Mouse (Mus musculus): ENCODE results near the gene Cd247.

Gene Cd247

GRCm38 (mm10) chr1:165768894-165769512 lies 19.5 kb upstream of the Cd247 start:
- CTCF ChIA-PET = interaction anchor here in 3 of 4 experiments (0.7 to 1.1 kb wide), 3 partner anchors 12 to 89 kb away, joined by 3 to 5 read pairs (median 4); no protein-coding TSS in a partner anchor
- POLR2A ChIA-PET = interaction anchor here in 2 of 4 experiments (0.7 to 1.3 kb wide), 5 partner anchors 135 to 1310 kb away, joined by 3 read pairs; partner anchors contain the start of gene Mpzl1 (in 1 of the 2)

- POLR2A ChIA-PET = interaction anchor here in 2 of 4 experiments (0.8 to 1.9 kb wide), 5 partner anchors 11 to 357 kb away, joined by 3 to 6 read pairs (median 3); partner anchors contain the start of genes Dcaf6 (in 1 of the 2), Dusp27 (in 1 of the 2) and Mpc2 (in 1 of the 2)
- CTCF ChIA-PET = interaction anchor here in 3 of 4 experiments (0.6 to 1.9 kb wide), 8 partner anchors 10 to 1843 kb away, joined by 3 to 12 read pairs (median 3); partner anchors contain the start of gene Mpc2 (in 1 of the 3)
Observed at GRCm38 (mm10) chr1:165770181-165770759, 18.2 kb upstream of the Cd247 start.

- ChIA-PET CTCF (interaction anchor here in 3 of 4 experiments (0.6 to 1.9 kb wide), 10 partner anchors 9 to 933 kb away, joined by 3 to 12 read pairs (median 4); partner anchors contain the start of gene Mpc2 (in 1 of the 3)), POLR2A (interaction anchor here (0.5 to 1.9 kb wide), 10 partner anchors 10 to 356 kb away, joined by 3 to 6 read pairs (median 4); partner anchors contain the start of genes Mpc2 (in 2 of the 4), Dcaf6 (in 1 of the 4), Dusp27 (in 1 of the 4) and Pou2f1 (in 1 of the 4))
Observed at GRCm38 (mm10) chr1:165771491-165771897, 17.0 kb upstream of the Cd247 start.

GRCm38 (mm10) chr1:165771998-165772397 lies 16.5 kb upstream of the Cd247 start:
- ChIA-PET CTCF (interaction anchor here in 2 of 4 experiments (1.0 to 1.9 kb wide), 2 partner anchors 8 to 9 kb away, joined by 5 to 12 read pairs; no protein-coding TSS in a partner anchor), POLR2A (interaction anchor here in 3 of 4 experiments (0.5 to 1.9 kb wide), 8 partner anchors 9 to 353 kb away, joined by 3 to 6 read pairs (median 4); partner anchors contain the start of genes Mpc2 (in 1 of the 3) and Pou2f1 (in 1 of the 3))

GRCm38 (mm10) chr1:165775518-165776294 lies 12.8 kb upstream of the Cd247 start:
- ChIA-PET POLR2A (no interaction called here), CTCF (interaction anchor here in 3 of 4 experiments (0.7 to 1.2 kb wide), 3 partner anchors 357 to 543 kb away, joined by 3 to 4 read pairs (median 3); no protein-coding TSS in a partner anchor)

GRCm38 (mm10) chr1:165779954-165780585 lies 8.4 kb upstream of the Cd247 start:
- ChIA-PET CTCF (interaction anchor here (0.5 to 2.3 kb wide), 62 partner anchors 9 to 544 kb away, joined by 3 to 20 read pairs (median 4); partner anchors contain the start of genes Creg1 (in 2 of the 4), Cd247 (in 1 of the 4) and Pou2f1 (in 1 of the 4)), POLR2A (interaction anchor here in 2 of 4 experiments (0.6 to 1.7 kb wide), 8 partner anchors 9 to 345 kb away, joined by 3 to 6 read pairs (median 4); partner anchors contain the start of gene Creg1 (in 1 of the 2))

GRCm38 (mm10) chr1:165780586-165781111 lies 7.8 kb upstream of the Cd247 start:
- ChIA-PET POLR2A (interaction anchor here in 2 of 4 experiments (0.6 to 1.7 kb wide), 5 partner anchors 9 to 344 kb away, joined by 3 to 6 read pairs (median 4); partner anchors contain the start of gene Creg1 (in 1 of the 2)), CTCF (interaction anchor here (0.5 to 2.3 kb wide), 60 partner anchors 8 to 544 kb away, joined by 3 to 20 read pairs (median 4); partner anchors contain the start of genes Creg1 (in 2 of the 4), Cd247 (in 1 of the 4) and Pou2f1 (in 1 of the 4))

GRCm38 (mm10) chr1:165781426-165781825 lies 7.1 kb upstream of the Cd247 start:
- CTCF ChIA-PET = interaction anchor here (0.7 to 2.3 kb wide), 7 partner anchors 10 to 379 kb away, joined by 3 to 20 read pairs (median 4); no protein-coding TSS in a partner anchor

GRCm38 (mm10) chr1:165781911-165782310 lies 6.6 kb upstream of the Cd247 start:
- ChIA-PET CTCF (interaction anchor here in 3 of 4 experiments (0.6 to 1.2 kb wide), 3 partner anchors 9 to 451 kb away, joined by 3 read pairs; no protein-coding TSS in a partner anchor), POLR2A (interaction anchor here in 1 of 4 experiments (1.7 kb wide), 1 partner anchor 11 kb away, joined by 6 read pairs; no protein-coding TSS in a partner anchor)

More at GRCm38 (mm10) chr1:165781426-165781825, 7.1 kb upstream of the Cd247 start:
- POLR2A ChIA-PET = interaction anchor here in 1 of 4 experiments (0.6 to 1.7 kb wide), 2 partner anchors 10 to 29 kb away, joined by 3 to 6 read pairs; no protein-coding TSS in a partner anchor

- CTCF ChIA-PET = no interaction called here
Observed at GRCm38 (mm10) chr1:165786296-165786695, 2.2 kb upstream of the Cd247 start.

GRCm38 (mm10) chr1:165789066-165789660 lies 682 bp downstream of the Cd247 start:
- CTCF ChIA-PET = interaction anchor here (0.6 to 3.4 kb wide), 4 partner anchors 8 to 238 kb away, joined by 3 to 15 read pairs (median 4); no protein-coding TSS in a partner anchor
- POLR2A ChIA-PET = interaction anchor here in 2 of 4 experiments (0.9 to 1.6 kb wide), 8 partner anchors 10 to 213 kb away, joined by 3 to 5 read pairs (median 4); partner anchors contain the start of genes Creg1 (in 1 of the 2) and Pou2f1 (in 1 of the 2)

More at GRCm38 (mm10) chr1:165786296-165786695, 2.2 kb upstream of the Cd247 start:
- POLR2A ChIA-PET = interaction anchor here in 1 of 4 experiments (0.6 kb wide), 1 partner anchor 137 kb away, joined by 7 read pairs; no protein-coding TSS in a partner anchor

GRCm38 (mm10) chr1:165789963-165790362 lies 1.5 kb downstream of the Cd247 start:
- POLR2A ChIA-PET = interaction anchor here in 2 of 4 experiments (0.9 to 1.6 kb wide), 6 partner anchors 10 to 213 kb away, joined by 3 to 5 read pairs (median 4); partner anchors contain the start of genes Creg1 (in 1 of the 2) and Pou2f1 (in 1 of the 2)
- CTCF ChIA-PET = interaction anchor here in 2 of 4 experiments (0.7 to 3.4 kb wide), 2 partner anchors 10 to 239 kb away, joined by 5 to 15 read pairs; no protein-coding TSS in a partner anchor

GRCm38 (mm10) chr1:165790461-165791210 lies 2.2 kb downstream of the Cd247 start:
- POLR2A ChIA-PET = interaction anchor here in 1 of 4 experiments (1.0 to 1.4 kb wide), 2 partner anchors 27 to 46 kb away, joined by 3 read pairs; partner anchors contain the start of gene Creg1
- CTCF ChIA-PET = interaction anchor here in 1 of 4 experiments (3.4 kb wide), 1 partner anchor 11 kb away, joined by 15 read pairs; no protein-coding TSS in a partner anchor

GRCm38 (mm10) chr1:165791411-165791810 lies 2.9 kb downstream of the Cd247 start:
- CTCF ChIA-PET = interaction anchor here in 1 of 4 experiments (3.4 kb wide), 1 partner anchor 11 kb away, joined by 15 read pairs; no protein-coding TSS in a partner anchor
- POLR2A ChIA-PET = interaction anchor here in 1 of 4 experiments (1.0 kb wide), 1 partner anchor 45 kb away, joined by 3 read pairs; no protein-coding TSS in a partner anchor

Data from embryonic stem cell, embryonic (primary cell).